Mouse (Mus musculus) Patski (cell line): Measurements from ENCODE around the gene Adipoq. TPM values are rescaled to one million over a fixed set of nuclear protein-coding genes. Genes with fewer than 3 reads are reported as not detected.
"Not testable (repeated sequence)": the region's sequence is repeated elsewhere in the genome, so short reads cannot be mapped to it uniquely, and the experiment has no call there.

Source experiments
- ATAC-seq: fragments of 100-300 bp; one replicate; pipeline ENCODE4 v1.8.0; 2021
- CTCF ChIA-PET: fragments of 350-600 bp; sonication (Branson Sonifier 250); formaldehyde crosslinking; loops from one replicate; lab custom pipeline; 2022; ENCODE audit warnings: inconsistent platforms; lab: Charles Lee
- POLR2A ChIA-PET: fragments of 350-600 bp; sonication (Branson Sonifier 250); formaldehyde crosslinking; loops from one replicate; lab custom pipeline; 2022; ENCODE audit warnings: antibody characterized with exemption, inconsistent platforms; lab: Charles Lee
- DNase-seq: peaks from one replicate; pipeline ENCODE4 v3.0.0-alpha.2; 2011; ENCODE audit warnings: low read depth, low spot score
- H3K27me3 ChIP-seq: fragments of 371-371 bp; one replicate; pipeline ENCODE4 v1.5.1; 2021
- CTCF ChIP-seq: fragments of 100-300 bp; IDR thresholded peaks from one replicate; pipeline ENCODE4 v1.5.1; 2021
- in situ Hi-C: fragments of 300-500 bp; cut with MboI; formaldehyde crosslinking; loops from 3 replicates; pipeline ENCODE4 v1.11.1; 2018; ENCODE audit warnings: low pct_unique_long_range_greater_than_20kb, mixed read lengths
- polyA plus RNA-seq: library from polyadenylated mRNA; unstranded; gene quantifications from one replicate; pipeline ENCODE4 v1.2.3, GENCODE M21; 2021

Adipoq gene
- polyA plus RNA-seq, 1 experiment from 2014 or later = not detected

GRCm38 (mm10) chr16:23178796-23179195 lies 32.5 kb downstream of the Adipoq start:
- ChIA-PET POLR2A (no interaction called here), CTCF (no interaction called here)
- no peak for ATAC-seq
- H3K27me3 ChIP-seq = no peaks in the 10 kb centered on the region
- no peak for TF ChIP-seq CTCF
- in situ Hi-C loops = no loop called here
- no peak for DNase-seq

- CTCF ChIA-PET, H3K27me3 ChIP-seq, ATAC-seq, POLR2A ChIA-PET, in situ Hi-C loops, DNase-seq: not testable (repeated sequence)
Measured at GRCm38 (mm10) chr16:23179436-23179835, 33.1 kb downstream of the Adipoq start.

- in situ Hi-C loops = no loop called here
- ChIA-PET POLR2A (no interaction called here), CTCF (interaction anchor here (1.1 kb wide), 1 partner anchor 37 kb away, joined by 3 read pairs; no protein-coding TSS in a partner anchor)
- TF ChIP-seq CTCF = no peak
- DNase-seq (no peak), ATAC-seq (no peak)
- H3K27me3 ChIP-seq = no peaks in the 10 kb centered on the region
Measured at GRCm38 (mm10) chr16:23181054-23181453, 34.7 kb downstream of the Adipoq start.

- DNase-seq (no peak), ATAC-seq (no peak)
- ChIA-PET CTCF (interaction anchor here (1.1 kb wide), 1 partner anchor 36 kb away, joined by 3 read pairs; no protein-coding TSS in a partner anchor), POLR2A (no interaction called here)
- no peak for TF ChIP-seq CTCF
- H3K27me3 ChIP-seq = no peaks in the 10 kb centered on the region
- in situ Hi-C loops = no loop called here
Measured at GRCm38 (mm10) chr16:23181487-23181886, 35.2 kb downstream of the Adipoq start.

GRCm38 (mm10) chr16:23181942-23182597 lies 35.7 kb downstream of the Adipoq start:
- no peak for DNase-seq
- in situ Hi-C loops = no loop called here
- no peak for TF ChIP-seq CTCF
- H3K27me3 ChIP-seq = no peaks in the 10 kb centered on the region
- no peak for ATAC-seq
- ChIA-PET CTCF (interaction anchor here (2.8 kb wide), 1 partner anchor 15 kb away, joined by 5 read pairs; no protein-coding TSS in a partner anchor), POLR2A (no interaction called here)

GRCm38 (mm10) chr16:23185824-23186223 lies 39.5 kb downstream of the Adipoq start:
- ChIA-PET POLR2A (no interaction called here), CTCF (no interaction called here)
- no peaks in the 10 kb centered on the region for H3K27me3 ChIP-seq
- in situ Hi-C loops = no loop called here
- DNase-seq (no peak), ATAC-seq (no peak)
- TF ChIP-seq CTCF = no peak

- no peaks in the 10 kb centered on the region for H3K27me3 ChIP-seq
- ChIA-PET POLR2A (no interaction called here), CTCF (no interaction called here)
- no peak for TF ChIP-seq CTCF
- in situ Hi-C loops = no loop called here
- no peak for DNase-seq
- ATAC-seq = no peak
Measured at GRCm38 (mm10) chr16:23186418-23186817, 40.1 kb downstream of the Adipoq start.

GRCm38 (mm10) chr16:23187983-23188382 lies 41.6 kb downstream of the Adipoq start:
- no peak for TF ChIP-seq CTCF
- DNase-seq (no peak), ATAC-seq (no peak)
- peaks cover under 1% of the 10 kb centered on the region for H3K27me3 ChIP-seq
- POLR2A ChIA-PET = no interaction called here
- in situ Hi-C loops = no loop called here
- CTCF ChIA-PET = interaction anchor here (0.6 kb wide), 1 partner anchor 1382 kb away, joined by 3 read pairs; no protein-coding TSS in a partner anchor

GRCm38 (mm10) chr16:23189612-23190011 lies 43.3 kb downstream of the Adipoq start:
- in situ Hi-C loops = no loop called here
- ChIA-PET CTCF (no interaction called here), POLR2A (no interaction called here)
- DNase-seq (no peak), ATAC-seq (no peak)
- TF ChIP-seq CTCF = peak; percentile 38
- H3K27me3 ChIP-seq = peaks cover 3% of the 10 kb centered on the region

DNA sequence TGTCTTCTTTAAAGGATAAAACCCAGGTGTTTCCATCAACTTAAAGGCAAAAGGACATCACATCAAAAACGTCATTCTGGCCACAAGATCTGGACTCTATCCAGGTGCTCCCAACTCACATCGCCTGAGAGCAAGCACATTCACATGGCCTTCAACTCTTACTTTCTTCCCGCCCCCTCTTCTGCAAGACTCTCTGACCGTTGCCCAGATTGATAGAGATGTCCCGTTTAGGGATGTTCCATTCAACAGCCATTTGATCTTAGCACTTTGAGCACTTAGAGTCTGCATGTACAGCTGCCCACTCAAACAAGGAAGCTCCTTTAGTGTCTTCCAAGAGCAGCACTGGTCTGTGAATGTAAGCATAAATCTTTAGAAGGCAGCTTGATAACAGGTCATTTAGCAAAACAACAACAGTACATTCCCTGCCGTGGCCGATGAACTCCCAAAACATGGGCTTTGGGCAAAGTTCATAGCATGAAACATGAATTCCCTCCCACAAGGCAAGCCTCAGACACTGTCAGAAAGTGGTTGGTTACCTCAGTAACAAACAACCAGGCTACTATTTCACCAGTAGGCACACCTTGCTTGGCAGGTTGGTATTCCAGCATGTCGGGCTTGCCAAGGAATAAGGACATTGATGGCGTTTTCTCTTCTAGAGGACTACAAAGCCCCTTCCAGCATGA lies 45.4 kb downstream of the Adipoq start:
- no peak for TF ChIP-seq CTCF
- H3K27me3 ChIP-seq = peaks cover 3% of the 10 kb centered on the region
- in situ Hi-C loops = no loop called here
- no peak for DNase-seq
- ATAC-seq = no peak
- ChIA-PET CTCF (no interaction called here), POLR2A (no interaction called here)

- POLR2A ChIA-PET = no interaction called here
- in situ Hi-C loops = no loop called here
- peaks cover 3% of the 10 kb centered on the region for H3K27me3 ChIP-seq
- DNase-seq (no peak), ATAC-seq (no peak)
- no peak for TF ChIP-seq CTCF
- CTCF ChIA-PET = no interaction called here
Measured at GRCm38 (mm10) chr16:23195618-23196017, 49.3 kb downstream of the Adipoq start.
